Mouse (Mus musculus): ENCODE data around the gene Pusl1. TPM values are rescaled to one million over a fixed set of nuclear protein-coding genes. Genes with fewer than 3 reads are reported as not detected.

Gene Pusl1
- polyA plus RNA-seq (2014; fragmentation: Illumina TruSeq; extraction: RNeasy Lipid Tissue Mini Kit (QIAGEN cat#74804); ENCODE audit: low read depth, low replicate concordance) = 0.56 TPM

GRCm38 (mm10) chr4:155891551-155892001 is at the start of gene Pusl1, which contains the start of gene Acap3:
Gene Pusl1, minus strand, starts transcription at chr4:155891781.
Gene Acap3, plus strand, starts transcription at chr4:155891822.

GRCm38 (mm10) chr4:155869317-155870033 is 22.1 kb downstream of the Pusl1 start, which contains the start of the genes Cptp and Ints11:
Gene Cptp, minus strand, starts transcription at chr4:155869440.
Gene Ints11, plus strand, starts transcription at chr4:155869546.

GRCm38 (mm10) chr4:155863001-155863400 is 28.6 kb downstream of the Pusl1 start, which contains the start of gene Tas1r3:
Gene Tas1r3, minus strand, starts transcription at chr4:155863362.

GRCm38 (mm10) chr4:155846871-155847578 is 44.6 kb downstream of the Pusl1 start, which contains the start of gene Dvl1:
Gene Dvl1, plus strand, starts transcription at chr4:155847402.

GRCm38 (mm10) chr4:155839483-155839910 is 52.1 kb downstream of the Pusl1 start, which contains the start of gene Mxra8:
Gene Mxra8, plus strand, starts transcription at chr4:155839680.

Other genes with a start within 250 kb of the Pusl1 start
- not detected for gene Gm10563, start 246.4 kb downstream of the Pusl1 start, polyA plus RNA-seq (2014; fragmentation: Illumina TruSeq; extraction: RNeasy Lipid Tissue Mini Kit (QIAGEN cat#74804); ENCODE audit: low read depth, low replicate concordance)
- 0.27 TPM for gene Mmp23, start 238.4 kb downstream of the Pusl1 start, polyA plus RNA-seq (2014; fragmentation: Illumina TruSeq; extraction: RNeasy Lipid Tissue Mini Kit (QIAGEN cat#74804); ENCODE audit: low read depth, low replicate concordance)
- 1.5 TPM for gene Mib2, start 222.6 kb downstream of the Pusl1 start, polyA plus RNA-seq (2014; fragmentation: Illumina TruSeq; extraction: RNeasy Lipid Tissue Mini Kit (QIAGEN cat#74804); ENCODE audit: low read depth, low replicate concordance)
- gene Fndc10, start 197.4 kb downstream of the Pusl1 start, polyA plus RNA-seq (2014; fragmentation: Illumina TruSeq; extraction: RNeasy Lipid Tissue Mini Kit (QIAGEN cat#74804); ENCODE audit: low read depth, low replicate concordance) = not detected
- gene Ssu72, start 187.0 kb downstream of the Pusl1 start, polyA plus RNA-seq (2014; fragmentation: Illumina TruSeq; extraction: RNeasy Lipid Tissue Mini Kit (QIAGEN cat#74804); ENCODE audit: low read depth, low replicate concordance) = 45.1 TPM
- gene Tmem240, start 157.0 kb downstream of the Pusl1 start, polyA plus RNA-seq (2014; fragmentation: Illumina TruSeq; extraction: RNeasy Lipid Tissue Mini Kit (QIAGEN cat#74804); ENCODE audit: low read depth, low replicate concordance) = not detected
- gene Atad3a, start 130.7 kb downstream of the Pusl1 start, polyA plus RNA-seq (2014; fragmentation: Illumina TruSeq; extraction: RNeasy Lipid Tissue Mini Kit (QIAGEN cat#74804); ENCODE audit: low read depth, low replicate concordance) = 1.5 TPM
- 0.57 TPM for gene Vwa1, start 117.1 kb downstream of the Pusl1 start, polyA plus RNA-seq (2014; fragmentation: Illumina TruSeq; extraction: RNeasy Lipid Tissue Mini Kit (QIAGEN cat#74804); ENCODE audit: low read depth, low replicate concordance)
- gene Tmem88b, start 105.9 kb downstream of the Pusl1 start, polyA plus RNA-seq (2014; fragmentation: Illumina TruSeq; extraction: RNeasy Lipid Tissue Mini Kit (QIAGEN cat#74804); ENCODE audit: low read depth, low replicate concordance) = 1.7 TPM
- not detected for gene Ankrd65, start 101.3 kb downstream of the Pusl1 start, polyA plus RNA-seq (2014; fragmentation: Illumina TruSeq; extraction: RNeasy Lipid Tissue Mini Kit (QIAGEN cat#74804); ENCODE audit: low read depth, low replicate concordance)
- gene Mrpl20, start 88.9 kb downstream of the Pusl1 start, polyA plus RNA-seq (2014; fragmentation: Illumina TruSeq; extraction: RNeasy Lipid Tissue Mini Kit (QIAGEN cat#74804); ENCODE audit: low read depth, low replicate concordance) = 131 TPM
- 32.1 TPM for gene Ccnl2, start 79.3 kb downstream of the Pusl1 start, polyA plus RNA-seq (2014; fragmentation: Illumina TruSeq; extraction: RNeasy Lipid Tissue Mini Kit (QIAGEN cat#74804); ENCODE audit: low read depth, low replicate concordance)
- 6.5 TPM for gene Aurkaip1, start 60.5 kb downstream of the Pusl1 start, polyA plus RNA-seq (2014; fragmentation: Illumina TruSeq; extraction: RNeasy Lipid Tissue Mini Kit (QIAGEN cat#74804); ENCODE audit: low read depth, low replicate concordance)
- 91.8 TPM for gene Mxra8, start 52.1 kb downstream of the Pusl1 start, polyA plus RNA-seq (2014; fragmentation: Illumina TruSeq; extraction: RNeasy Lipid Tissue Mini Kit (QIAGEN cat#74804); ENCODE audit: low read depth, low replicate concordance)
- 6.2 TPM for gene Dvl1, start 44.4 kb downstream of the Pusl1 start, polyA plus RNA-seq (2014; fragmentation: Illumina TruSeq; extraction: RNeasy Lipid Tissue Mini Kit (QIAGEN cat#74804); ENCODE audit: low read depth, low replicate concordance)
- gene Tas1r3, start 28.4 kb downstream of the Pusl1 start, polyA plus RNA-seq (2014; fragmentation: Illumina TruSeq; extraction: RNeasy Lipid Tissue Mini Kit (QIAGEN cat#74804); ENCODE audit: low read depth, low replicate concordance) = 0.18 TPM
- gene Cptp, start 22.3 kb downstream of the Pusl1 start, polyA plus RNA-seq (2014; fragmentation: Illumina TruSeq; extraction: RNeasy Lipid Tissue Mini Kit (QIAGEN cat#74804); ENCODE audit: low read depth, low replicate concordance) = 60.8 TPM
- 2.4 TPM for gene Ints11, start 22.2 kb downstream of the Pusl1 start, polyA plus RNA-seq (2014; fragmentation: Illumina TruSeq; extraction: RNeasy Lipid Tissue Mini Kit (QIAGEN cat#74804); ENCODE audit: low read depth, low replicate concordance)
- gene Acap3, start within 50 bp of the Pusl1 start, polyA plus RNA-seq (2014; fragmentation: Illumina TruSeq; extraction: RNeasy Lipid Tissue Mini Kit (QIAGEN cat#74804); ENCODE audit: low read depth, low replicate concordance) = 1.0 TPM
- 156 TPM for gene Ube2j2, start 52.0 kb upstream of the Pusl1 start, polyA plus RNA-seq (2014; fragmentation: Illumina TruSeq; extraction: RNeasy Lipid Tissue Mini Kit (QIAGEN cat#74804); ENCODE audit: low read depth, low replicate concordance)
- 8.9 TPM for gene C1qtnf12, start 70.5 kb upstream of the Pusl1 start, polyA plus RNA-seq (2014; fragmentation: Illumina TruSeq; extraction: RNeasy Lipid Tissue Mini Kit (QIAGEN cat#74804); ENCODE audit: low read depth, low replicate concordance)
- 1.7 TPM for gene B3galt6, start 100.9 kb upstream of the Pusl1 start, polyA plus RNA-seq (2014; fragmentation: Illumina TruSeq; extraction: RNeasy Lipid Tissue Mini Kit (QIAGEN cat#74804); ENCODE audit: low read depth, low replicate concordance)
- gene Sdf4, start 101.1 kb upstream of the Pusl1 start, polyA plus RNA-seq (2014; fragmentation: Illumina TruSeq; extraction: RNeasy Lipid Tissue Mini Kit (QIAGEN cat#74804); ENCODE audit: low read depth, low replicate concordance) = 97.4 TPM
- gene Tnfrsf4, start 122.1 kb upstream of the Pusl1 start, polyA plus RNA-seq (2014; fragmentation: Illumina TruSeq; extraction: RNeasy Lipid Tissue Mini Kit (QIAGEN cat#74804); ENCODE audit: low read depth, low replicate concordance) = not detected
- not detected for gene Tnfrsf18, start 134.4 kb upstream of the Pusl1 start, polyA plus RNA-seq (2014; fragmentation: Illumina TruSeq; extraction: RNeasy Lipid Tissue Mini Kit (QIAGEN cat#74804); ENCODE audit: low read depth, low replicate concordance)
- gene Ttll10, start 167.6 kb upstream of the Pusl1 start, polyA plus RNA-seq (2014; fragmentation: Illumina TruSeq; extraction: RNeasy Lipid Tissue Mini Kit (QIAGEN cat#74804); ENCODE audit: low read depth, low replicate concordance) = 25.6 TPM
- 17.1 TPM for gene 9430015G10Rik, start 218.2 kb upstream of the Pusl1 start, polyA plus RNA-seq (2014; fragmentation: Illumina TruSeq; extraction: RNeasy Lipid Tissue Mini Kit (QIAGEN cat#74804); ENCODE audit: low read depth, low replicate concordance)
- not detected for gene Rnf223, start 238.7 kb upstream of the Pusl1 start, polyA plus RNA-seq (2014; fragmentation: Illumina TruSeq; extraction: RNeasy Lipid Tissue Mini Kit (QIAGEN cat#74804); ENCODE audit: low read depth, low replicate concordance)